8 mouse cellular contexts compared by ENCODE assay signal in the genomic region with DNA sequence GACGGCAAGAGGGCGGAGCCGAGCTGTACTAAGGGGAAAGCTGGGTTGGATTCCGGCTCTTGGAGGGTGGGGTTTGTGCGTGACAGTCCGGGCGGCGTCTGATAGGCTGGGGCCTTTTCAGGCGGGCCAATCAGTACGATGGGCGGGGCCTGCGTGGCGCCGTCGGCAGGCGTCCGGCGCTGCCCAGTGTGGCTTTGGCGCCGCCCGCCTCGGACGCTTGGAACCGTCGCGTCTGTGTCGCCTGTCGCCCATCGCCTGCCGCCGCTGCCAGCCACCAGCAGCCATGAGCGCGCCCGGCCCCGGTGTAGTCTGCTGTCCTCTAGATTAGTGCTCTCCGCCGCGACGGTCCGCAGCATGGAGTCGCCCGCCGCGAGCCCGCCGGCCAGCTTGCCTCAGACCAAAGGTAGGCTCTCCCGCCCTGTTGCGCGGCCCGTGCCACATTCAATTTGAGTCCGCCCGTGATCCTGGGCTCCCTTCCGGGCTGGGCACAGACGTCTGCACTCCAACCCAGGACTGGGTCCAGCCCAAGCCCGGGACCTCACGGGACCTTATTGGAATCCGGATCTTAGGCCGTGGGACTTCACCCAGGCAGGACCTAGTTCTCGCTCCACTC. TPM values are rescaled to one million over a fixed set of nuclear protein-coding genes. Genes with fewer than 3 reads are reported as not detected.
A peak's percentile ranks its signal among the peaks of the same experiment; 100 is the strongest.
DNase-seq lines count a peak whose midpoint lies in the region; ATAC-seq and TF ChIP-seq lines count a peak whose summit lies in the region.

A gene (plus strand): TSS at position 165 of the 613 bp plus-strand sequence.

- peak; percentile 82 for ATAC-seq in activated CD4-positive, CD25-positive, alpha-beta regulatory T cell, adult 4 months
- peak; percentile 73 for ATAC-seq in megakaryocyte progenitor cell, adult 5-6 weeks (replicated peaks; ENCODE audit: poor library complexity)

- TF ChIP-seq CTCF in cortical plate, adult 2 months (IDR thresholded peaks at IDR 0.05; ENCODE audit: extremely low read depth, insufficient read depth, low read length), result no peak

- H3K4me3 ChIP-seq in cortical plate, adult 2 months (ENCODE audit: insufficient read depth, low read length), result peak within 1 kb of the TSS; percentile 44

- 0 out of 2 replicates have a peak within 1 kb of the TSS, but pooled peaks have one; percentile 31 for H3K27ac ChIP-seq in cortical plate, adult 2 months (ENCODE audit: insufficient read depth, low read length)

- TF ChIP-seq POLR2A in cortical plate, adult 2 months (IDR thresholded peaks at IDR 0.05; ENCODE audit: extremely low read depth, insufficient read depth, low read length), result peak; percentile 72; the same call in 1 of the 2 replicates

- DNase-seq in gastrocnemius, postnatal 10 days, result peak; percentile 95
- DNase-seq in induced T-regulatory cell, adult 2 months (ENCODE audit: low read depth), result peak; percentile 97
- peak; percentile 82 to 95 for DNase-seq in left cerebral cortex, adult 9 months (ENCODE audit: low spot score in 2 of 2)
- peak; percentile 95 for DNase-seq in right cerebral cortex, postnatal 14 days
- peak; percentile 93 to 96 for DNase-seq in urinary bladder, postnatal 36 days (ENCODE audit: low spot score in 2 of 2)

- H3K4me1 ChIP-seq in cortical plate, adult 2 months (ENCODE audit: control insufficient read depth, insufficient read depth, low read length), result peaks cover 16% of the 10 kb centered on the region

RNA-seq across cellular contexts. Expression of the gene that starts here (rescaled TPM):
- 10 to 100 TPM; 58.3 to 66.8 TPM for polyA plus RNA-seq in activated CD4-positive, CD25-positive, alpha-beta regulatory T cell, adult 4 months (2017; shearing (Covaris generic))
- 16.0 and 17.1 TPM in 2 replicates for polyA plus RNA-seq in cortical plate, adult 2 months (2012; rRNA removed)
- 100 to 1,000 TPM; 106 to 115 TPM for total RNA-seq in gastrocnemius, postnatal 10 days (2021)
- 29.9 and 32.7 TPM in 2 replicates for total RNA-seq in megakaryocyte progenitor cell, adult 5-6 weeks (2015)
- total RNA-seq in megakaryocyte progenitor cell, adult 5-6 weeks (2017), result 13.5 and 17.5 TPM in 2 replicates

Comparison
In these comparisons a context has a peak if more than half of its experiments do, and no peak if none do; other contexts are left out.
1. Peak in every context shown above with its lines: DNase-seq, ATAC-seq, H3K4me3 ChIP-seq and H3K27ac ChIP-seq.